Mouse (Mus musculus): ENCODE results near the gene Prox1.

DNA sequence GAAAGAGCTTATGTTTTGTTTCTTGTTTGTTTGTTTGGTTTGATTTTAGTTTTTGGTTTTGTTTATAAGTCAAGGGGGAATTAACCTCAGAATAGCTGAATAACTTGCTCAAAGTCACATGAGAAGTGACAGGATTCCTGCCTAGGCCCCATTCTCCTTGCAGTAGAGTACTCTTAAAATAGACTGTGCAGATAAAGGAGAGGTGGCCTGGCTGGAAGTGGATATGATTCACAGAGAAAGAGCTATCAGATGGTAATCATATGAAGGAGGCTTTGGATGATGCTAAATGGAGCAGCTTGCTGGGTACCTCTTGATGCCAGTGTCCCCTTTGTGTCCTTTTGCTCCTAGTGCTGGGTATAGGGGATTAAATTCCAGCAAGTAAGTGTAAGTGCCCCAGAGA is 26.1 kb downstream of the Prox1 start:
- TF ChIP-seq POLR2A (IDR thresholded peaks at IDR 0.05; ENCODE audit: low read depth, low read length) (no peak), CTCF (IDR thresholded peaks at IDR 0.05; ENCODE audit: extremely low read depth, insufficient read length, insufficient replicate concordance, low read depth, low read length) (no peak)
